Mouse (Mus musculus) cerebral cortex, adult 2 months (tissue): Measurements from ENCODE around the gene Acat2.

Source experiments
- WGBS: fragments of 180-500 bp; shearing (Covaris S2); methylation state at CpG from one replicate; pipeline ENCODE4 v1.1.7; 2018; 5-methylcytosine and 5-hydroxymethylcytosine counted together

Acat2 gene

GRCm38 (mm10) chr17:12959377-12959776 is 1.2 kb downstream of the Acat2 start:
- WGBS = 20% methylated on average over 2 of the region's 2 CpGs

- WGBS = 82% methylated on average over 8 of the region's 8 CpGs
Measured at GRCm38 (mm10) chr17:12956664-12957063, 3.9 kb downstream of the Acat2 start.

GRCm38 (mm10) chr17:12949669-12950068 is 10.9 kb downstream of the Acat2 start:
- 92% methylated on average over 5 of the region's 5 CpGs for WGBS

- 88% methylated on average over 6 of the region's 6 CpGs for WGBS
Measured at GRCm38 (mm10) chr17:12942459-12943162, 17.9 kb downstream of the Acat2 start.

GRCm38 (mm10) chr17:12941543-12942260 is 18.8 kb downstream of the Acat2 start:
- 76% methylated on average over 8 of the region's 8 CpGs for WGBS

GRCm38 (mm10) chr17:12940151-12940805 is 20.3 kb downstream of the Acat2 start, which contains the start of gene Acat3:
Acat3 (minus strand) TSS chr17:12940600.
- 9% methylated on average over 27 of the region's 27 CpGs for WGBS

GRCm38 (mm10) chr17:12939377-12940148 is 21.0 kb downstream of the Acat2 start:
- 40% methylated on average over 4 of the region's 12 CpGs for WGBS

- WGBS = 39% methylated on average over 2 of the region's 2 CpGs
Measured at GRCm38 (mm10) chr17:12938077-12938476, 22.5 kb downstream of the Acat2 start.

GRCm38 (mm10) chr17:12937412-12937970 is 23.1 kb downstream of the Acat2 start:
- 90% methylated on average over 2 of the region's 2 CpGs for WGBS

- WGBS = 55% methylated on average over 4 of the region's 4 CpGs
Measured at GRCm38 (mm10) chr17:12935719-12936118, 24.8 kb downstream of the Acat2 start.

- 91% methylated on average over 5 of the region's 5 CpGs for WGBS
Measured at GRCm38 (mm10) chr17:12931576-12931975, 29.0 kb downstream of the Acat2 start.

- 87% methylated on average over 8 of the region's 8 CpGs for WGBS
Measured at GRCm38 (mm10) chr17:12925703-12926180, 34.8 kb downstream of the Acat2 start.

GRCm38 (mm10) chr17:12925001-12925400 is 35.5 kb downstream of the Acat2 start:
- WGBS = 74% methylated on average over 3 of the region's 3 CpGs

- 86% methylated on average over 1 of the region's 1 CpGs for WGBS
Measured at GRCm38 (mm10) chr17:12921073-12921472, 39.5 kb downstream of the Acat2 start.

GRCm38 (mm10) chr17:12916588-12917380 is 43.8 kb downstream of the Acat2 start:
- WGBS = under 1% methylated on average over 40 of the region's 40 CpGs

GRCm38 (mm10) chr17:12915881-12916583 is 44.5 kb downstream of the Acat2 start, which contains the start of gene Mrpl18:
Mrpl18 (minus strand) TSS chr17:12916345.
- under 1% methylated on average over 56 of the region's 56 CpGs for whole genome bisulfite sequencing

- under 1% methylated on average over 18 of the region's 18 CpGs for WGBS
Measured at GRCm38 (mm10) chr17:12915488-12915880, 45.1 kb downstream of the Acat2 start, which contains the start of gene Tcp1. Tcp1 (plus strand) TSS chr17:12915701.

- WGBS = 79% methylated on average over 8 of the region's 8 CpGs
Measured at GRCm38 (mm10) chr17:12910391-12910790, 50.2 kb downstream of the Acat2 start.
